Mouse (Mus musculus): Measurements from ENCODE around the gene Olfr304. TPM values are rescaled to one million over a fixed set of nuclear protein-coding genes. Genes with fewer than 3 reads are reported as not detected.

The Olfr304 gene
- polyA plus RNA-seq (2015; fragmentation: Nextera tagmentation; extraction: Ambion mirVana): not detected in 2 replicates

GRCm38 (mm10) chr7:86386558-86386957 is at the start of gene Olfr304:
TSS of gene Olfr304 (minus strand) at chr7:86386658.

GRCm38 (mm10) chr7:86403546-86403945 is 17.1 kb upstream of the Olfr304 start, which contains the start of gene Olfr301:
TSS of gene Olfr301 (plus strand) at chr7:86403846.

GRCm38 (mm10) chr7:86397689-86398088 is 11.2 kb upstream of the Olfr304 start, which contains the start of gene Olfr303:
TSS of gene Olfr303 (minus strand) at chr7:86397789.

GRCm38 (mm10) chr7:86366828-86367227 is 19.6 kb downstream of the Olfr304 start, which contains the start of gene Olfr305:
TSS of gene Olfr305 (minus strand) at chr7:86366928.

GRCm38 (mm10) chr7:86337486-86337885 is 49.0 kb downstream of the Olfr304 start, which contains the start of gene Olfr307:
TSS of gene Olfr307 (minus strand) at chr7:86337586.

Other genes starting within 250 kb of the Olfr304 start
- gene Vmn2r75, start 214.9 kb downstream of the Olfr304 start, polyA plus RNA-seq (2015; fragmentation: Nextera tagmentation; extraction: Ambion mirVana): not detected in 2 replicates
- not detected in 2 replicates for gene Vmn2r76, start 140.3 kb downstream of the Olfr304 start, polyA plus RNA-seq (2015; fragmentation: Nextera tagmentation; extraction: Ambion mirVana)
- gene Olfr310, start 109.5 kb downstream of the Olfr304 start, polyA plus RNA-seq (2015; fragmentation: Nextera tagmentation; extraction: Ambion mirVana): not detected in 2 replicates
- not detected in 2 replicates for gene Olfr309, start 73.0 kb downstream of the Olfr304 start, polyA plus RNA-seq (2015; fragmentation: Nextera tagmentation; extraction: Ambion mirVana)
- not detected in 2 replicates for gene Olfr308, start 61.0 kb downstream of the Olfr304 start, polyA plus RNA-seq (2015; fragmentation: Nextera tagmentation; extraction: Ambion mirVana)
- not detected in 2 replicates for gene Olfr307, start 49.1 kb downstream of the Olfr304 start, polyA plus RNA-seq (2015; fragmentation: Nextera tagmentation; extraction: Ambion mirVana)
- not detected in 2 replicates for gene Olfr305, start 19.7 kb downstream of the Olfr304 start, polyA plus RNA-seq (2015; fragmentation: Nextera tagmentation; extraction: Ambion mirVana)
- gene Olfr303, start 11.1 kb upstream of the Olfr304 start, polyA plus RNA-seq (2015; fragmentation: Nextera tagmentation; extraction: Ambion mirVana): not detected in 2 replicates
- not detected in 2 replicates for gene Olfr301, start 17.2 kb upstream of the Olfr304 start, polyA plus RNA-seq (2015; fragmentation: Nextera tagmentation; extraction: Ambion mirVana)
- gene Olfr299, start 73.3 kb upstream of the Olfr304 start, polyA plus RNA-seq (2015; fragmentation: Nextera tagmentation; extraction: Ambion mirVana): not detected in 2 replicates
- gene Olfr298, start 105.8 kb upstream of the Olfr304 start, polyA plus RNA-seq (2015; fragmentation: Nextera tagmentation; extraction: Ambion mirVana): not detected in 2 replicates
- not detected in 2 replicates for gene Olfr297, start 133.3 kb upstream of the Olfr304 start, polyA plus RNA-seq (2015; fragmentation: Nextera tagmentation; extraction: Ambion mirVana)
- gene Olfr295, start 197.2 kb upstream of the Olfr304 start, polyA plus RNA-seq (2015; fragmentation: Nextera tagmentation; extraction: Ambion mirVana): not detected in 2 replicates
- gene Olfr294, start 230.0 kb upstream of the Olfr304 start, polyA plus RNA-seq (2015; fragmentation: Nextera tagmentation; extraction: Ambion mirVana): not detected in 2 replicates

Measured in neural tube, postnatal 0 days (tissue).